Mouse (Mus musculus) gastrocnemius, adult 18-20 months (tissue): ENCODE results near the gene Atp6v1b1. TPM values are rescaled to one million over a fixed set of nuclear protein-coding genes. Genes with fewer than 3 reads are reported as not detected.

ENCODE experiments used
- DNase-seq: peaks from one replicate; pipeline ENCODE4 v3.0.0; 2021; ENCODE audit warnings: low spot score
- total RNA-seq, 2 experiments: library from RNA; stranded (reverse); gene quantifications; 2 replicates each; pipeline ENCODE4 v1.2.3; 2021

Gene Atp6v1b1
- total RNA-seq, 2 experiments from 2014 or later, result not detected

DNA sequence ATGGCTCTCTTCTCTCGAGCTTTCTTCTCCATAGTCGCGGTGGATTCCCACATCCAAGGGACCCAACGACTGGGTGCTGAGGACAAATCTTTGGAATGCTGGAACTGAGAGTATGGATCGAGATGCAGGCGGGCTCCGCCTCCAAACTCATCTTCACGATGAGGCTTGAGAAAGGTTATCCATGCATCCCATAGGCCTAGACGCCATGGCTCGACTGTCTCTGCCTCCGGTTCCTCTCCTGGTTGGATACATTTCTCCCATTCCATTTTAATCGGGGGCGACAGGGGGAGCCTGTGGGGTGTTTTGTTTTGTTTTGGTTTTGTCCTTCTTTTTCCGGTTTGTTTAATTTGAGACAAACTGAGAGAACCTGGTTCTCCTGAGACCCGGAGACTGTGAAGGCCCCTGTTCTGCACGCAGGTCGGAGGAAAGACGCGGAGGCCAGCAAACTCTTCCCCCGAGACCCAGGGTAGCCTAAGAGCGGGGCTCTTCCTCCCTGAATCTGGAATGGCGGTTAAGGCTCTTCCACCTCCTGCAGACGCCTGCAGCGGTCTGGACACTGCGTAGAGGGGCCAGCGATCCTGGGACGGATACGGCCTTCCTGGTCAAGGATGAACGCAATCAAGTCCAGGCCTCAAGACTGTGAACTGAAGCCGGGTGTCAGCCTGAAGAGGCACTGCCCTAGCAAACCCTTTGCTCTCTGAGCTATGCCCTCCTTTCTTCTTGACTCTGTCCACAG lies 27.2 kb upstream of the Atp6v1b1 start:
- no peak for DNase-seq

DNA sequence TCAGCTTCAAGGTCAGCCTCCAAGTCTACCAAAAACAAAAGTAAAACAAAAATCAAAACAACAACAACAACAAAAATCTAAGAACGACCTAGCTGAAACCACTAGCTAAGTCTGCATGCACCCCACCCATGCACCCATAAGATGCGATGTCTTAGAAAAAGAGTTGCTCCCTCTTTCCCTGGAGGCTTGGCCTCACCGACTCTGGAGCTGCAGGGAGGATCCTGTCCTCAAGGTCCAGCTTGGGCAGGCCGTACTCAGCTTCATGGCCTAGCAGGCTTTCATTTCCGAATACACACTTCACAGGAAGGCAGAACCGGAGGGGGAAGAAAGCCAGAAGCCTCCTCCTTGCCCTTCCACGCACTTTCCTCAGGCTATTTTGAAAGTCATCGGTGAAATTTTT lies 25.8 kb upstream of the Atp6v1b1 start:
- no peak for DNase-seq

DNA sequence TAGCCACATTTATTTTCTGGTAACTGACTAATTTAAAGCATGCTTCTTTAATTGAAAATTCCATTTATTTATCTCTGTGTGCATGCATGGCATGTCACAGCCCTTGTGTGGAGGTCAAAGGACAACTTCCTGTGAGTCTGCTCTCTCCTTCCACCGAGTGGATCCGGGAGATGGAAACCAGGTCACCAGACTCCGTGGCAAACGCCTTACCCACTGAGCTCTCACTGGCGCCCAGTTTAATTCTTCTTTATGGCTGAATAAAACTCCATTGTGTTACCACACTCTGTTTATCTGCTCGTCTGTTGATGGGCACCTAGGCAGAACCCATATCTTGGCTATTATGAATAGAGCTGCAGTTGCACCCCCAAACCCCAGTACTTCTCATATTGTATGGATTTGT lies 20.3 kb upstream of the Atp6v1b1 start:
- no peak for DNase-seq

DNA sequence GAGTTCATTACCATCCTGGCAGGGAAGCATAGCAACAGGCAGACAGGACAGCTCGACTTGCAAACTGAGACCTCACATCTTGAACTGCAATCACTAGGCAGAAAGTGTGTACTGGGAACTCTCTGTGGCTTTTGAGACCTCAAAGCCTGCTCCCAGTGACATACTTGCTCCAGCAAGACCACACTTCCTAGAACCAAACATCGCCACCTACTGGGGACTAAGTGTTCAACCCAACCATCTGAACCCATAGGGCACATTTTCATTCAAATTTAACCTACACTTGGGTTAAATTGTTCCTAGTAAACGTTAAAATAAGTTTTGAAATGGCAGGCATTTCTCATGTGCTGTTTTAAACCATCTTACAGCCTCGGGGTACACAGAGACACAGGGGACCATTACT lies 15.6 kb upstream of the Atp6v1b1 start:
- no peak for DNase-seq

DNA sequence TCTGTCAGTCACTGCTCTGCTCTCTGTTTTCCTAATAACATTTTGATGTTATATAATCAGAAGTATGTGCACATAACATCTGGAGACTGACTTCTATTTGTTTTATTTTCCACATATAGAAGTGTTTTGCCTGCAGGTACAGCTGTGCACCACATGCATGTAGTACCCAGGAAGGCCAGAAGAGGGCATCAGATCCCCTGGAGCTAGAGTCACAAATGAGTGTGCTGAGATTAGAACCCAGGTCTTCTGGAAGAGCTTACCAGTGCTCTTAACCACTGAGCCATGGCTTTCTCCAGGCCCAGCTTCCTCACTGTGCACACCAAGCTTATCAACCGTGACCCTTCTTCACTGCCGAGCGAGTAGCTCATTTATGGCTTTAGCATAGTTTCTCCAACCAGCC lies 14.3 kb upstream of the Atp6v1b1 start:
- no peak for DNase-seq

GRCm38 (mm10) chr6:83729350-83729970 lies 13.3 kb upstream of the Atp6v1b1 start:
- no peak for DNase-seq

DNA sequence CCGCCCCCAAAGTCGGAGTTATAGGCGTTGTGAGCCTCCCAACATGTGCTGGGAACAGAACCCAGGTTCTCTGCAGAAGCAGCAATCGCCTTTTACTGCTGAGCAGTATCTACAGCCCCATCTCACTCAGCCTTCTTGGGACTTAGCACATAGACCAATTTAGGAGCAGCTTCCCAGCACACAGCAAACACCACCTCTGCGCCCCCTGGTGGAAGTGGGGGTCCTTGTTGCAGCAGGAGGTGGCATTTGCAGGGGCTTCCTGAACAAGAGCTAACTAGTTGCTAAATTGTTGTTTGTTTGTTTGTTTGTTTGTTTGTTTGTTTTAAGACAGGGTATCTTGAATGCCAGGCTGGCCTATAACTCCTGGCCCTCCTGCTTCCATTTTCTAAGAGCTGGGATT lies 11.7 kb upstream of the Atp6v1b1 start:
- DNase-seq, result peak; percentile 68

DNA sequence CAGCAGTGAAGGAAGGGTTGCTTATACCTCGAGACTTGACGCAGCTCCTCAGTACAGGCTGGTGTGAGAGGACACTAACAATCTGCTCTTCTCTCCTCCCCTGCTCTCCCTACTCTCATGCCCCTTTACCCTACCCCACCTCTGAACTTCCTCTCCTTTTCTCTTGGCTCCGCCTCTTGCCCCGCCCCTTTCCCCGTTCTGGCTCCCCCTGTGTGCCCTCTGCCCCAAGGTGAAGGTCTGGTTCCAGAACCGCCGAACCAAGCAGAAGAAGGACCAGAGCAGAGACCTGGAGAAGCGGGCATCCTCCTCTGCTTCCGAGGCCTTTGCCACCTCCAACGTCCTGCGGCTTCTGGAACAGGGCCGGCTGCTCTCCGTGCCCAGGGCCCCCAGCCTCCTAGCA lies 5.5 kb upstream of the Atp6v1b1 start:
- no peak for DNase-seq

DNA sequence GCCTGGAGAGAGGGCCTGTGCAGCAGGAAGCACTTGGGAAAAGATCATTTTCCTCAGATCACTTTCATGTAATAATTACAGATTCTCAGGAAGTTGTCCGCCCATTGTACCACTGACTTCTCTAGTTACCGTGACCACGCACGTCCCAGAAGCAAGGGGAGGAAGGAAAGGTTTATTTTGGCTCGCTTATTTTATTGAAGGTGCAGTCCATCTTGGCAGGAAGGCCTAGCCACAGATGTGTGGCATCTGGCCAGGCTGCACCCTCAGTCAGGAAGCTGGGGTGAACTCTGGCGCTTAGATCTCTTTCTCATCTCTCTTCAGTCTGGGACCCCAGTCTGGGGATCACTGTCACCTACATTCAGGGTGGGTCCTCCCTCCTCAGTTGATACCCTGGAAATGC lies 4.2 kb upstream of the Atp6v1b1 start:
- DNase-seq, result no peak

DNA sequence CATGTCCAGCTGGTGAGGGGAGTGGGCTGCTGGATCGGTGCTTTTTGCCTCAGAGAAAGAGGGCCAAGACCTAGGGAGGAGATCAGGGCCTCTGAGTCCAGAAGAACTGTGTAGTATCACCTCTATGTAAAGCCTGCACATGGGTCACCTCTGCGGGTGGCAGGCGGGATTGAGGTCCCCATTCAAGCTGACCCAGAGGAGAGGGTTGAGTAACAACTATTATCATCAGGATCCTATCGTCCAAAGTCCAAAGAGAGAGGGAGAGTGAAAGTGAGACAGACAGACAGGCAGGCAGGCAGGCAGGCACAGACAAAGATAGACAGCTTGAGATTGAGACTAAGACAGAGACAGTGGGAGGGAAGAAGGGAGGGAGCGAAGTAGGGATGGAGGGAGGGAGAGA lies 422 bp downstream of the Atp6v1b1 start:
- no peak for DNase-seq

GRCm38 (mm10) chr6:83744126-83744525 lies 1.3 kb downstream of the Atp6v1b1 start:
- no peak for DNase-seq

DNA sequence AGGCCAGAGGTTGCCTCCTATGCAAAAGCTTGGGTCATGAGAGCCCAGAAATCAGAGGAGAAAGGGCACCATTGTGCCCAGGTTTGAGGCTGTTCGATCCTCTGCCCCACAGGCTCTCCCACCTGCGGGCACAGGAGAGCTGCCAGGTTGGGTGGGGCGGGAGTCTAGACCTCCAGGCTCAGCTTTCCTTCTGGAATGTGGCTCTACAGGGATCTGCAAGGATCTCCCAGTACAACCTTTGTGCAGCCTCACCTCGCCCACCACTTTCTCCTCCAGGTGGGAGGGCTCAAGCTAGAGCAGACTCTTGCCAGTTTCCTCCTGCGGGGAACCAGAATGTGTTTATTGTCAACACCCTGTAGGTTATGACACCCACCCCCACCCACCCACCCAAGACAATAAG lies 1.8 kb downstream of the Atp6v1b1 start:
- no peak for DNase-seq

DNA sequence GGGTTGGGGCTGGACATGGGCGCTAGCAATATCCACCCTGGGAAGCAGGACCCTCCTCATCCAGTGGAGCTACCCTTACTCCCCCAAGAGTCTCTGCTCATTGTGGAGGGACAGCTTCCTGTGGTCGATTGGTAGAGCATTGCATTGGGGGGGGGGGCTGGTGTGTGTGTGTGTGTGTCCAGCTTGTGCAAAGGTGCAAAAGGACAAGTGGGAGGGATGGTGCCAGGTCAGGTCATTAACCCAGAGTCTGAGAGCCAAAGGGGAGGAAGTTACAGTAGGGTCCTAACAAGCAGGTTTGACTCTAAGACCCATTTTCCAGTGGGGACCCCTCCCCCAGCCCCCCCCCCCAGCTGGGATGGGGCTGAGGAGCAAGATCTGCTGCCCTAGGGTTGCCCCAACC lies 2.7 kb downstream of the Atp6v1b1 start:
- no peak for DNase-seq

DNA sequence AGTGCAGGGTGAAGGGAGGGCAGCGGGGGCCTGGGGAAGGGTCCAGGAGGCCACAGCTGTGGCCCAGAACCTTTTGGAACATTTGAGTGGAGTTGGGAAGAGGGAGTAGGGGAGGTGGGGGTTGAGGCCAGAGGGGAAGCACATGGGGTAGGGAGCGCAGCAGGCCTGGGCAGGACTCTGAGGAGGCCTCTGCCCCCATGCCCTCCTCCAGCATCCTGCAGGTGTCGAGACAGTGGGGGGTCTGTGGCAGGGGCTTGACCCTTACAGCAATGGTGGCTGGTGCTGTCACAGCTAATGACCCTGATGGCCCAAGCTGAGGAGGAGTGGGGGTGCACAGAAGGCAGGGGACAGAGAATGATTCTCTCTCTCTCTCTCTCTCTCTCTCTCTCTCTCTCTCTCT lies 6.5 kb downstream of the Atp6v1b1 start:
- no peak for DNase-seq

- DNase-seq, result peak; percentile 58
These were observed 7.4 kb downstream of the Atp6v1b1 start for GRCm38 (mm10) chr6:83750171-83750684.

- no peak for DNase-seq
These were observed 13.3 kb downstream of the Atp6v1b1 start for GRCm38 (mm10) chr6:83756051-83756450.

DNA sequence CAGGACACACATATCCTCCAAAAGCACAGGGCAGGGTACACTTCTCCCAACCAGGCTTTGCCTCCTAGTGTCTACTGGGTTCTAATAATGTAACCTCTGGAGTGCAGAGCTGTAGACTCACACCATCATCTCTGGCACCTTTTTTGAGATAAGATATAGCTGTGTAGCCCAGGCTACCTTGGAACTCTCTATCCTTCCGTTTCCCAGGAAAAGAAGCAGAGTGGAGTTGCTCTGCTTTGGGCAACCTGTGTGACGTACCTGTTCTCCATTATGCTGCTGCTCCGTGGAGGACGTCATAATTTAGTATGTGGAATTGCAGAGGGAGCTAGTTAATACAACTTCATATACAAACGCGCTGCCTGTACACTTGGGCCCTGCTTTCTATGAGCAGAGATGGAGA lies 19.6 kb downstream of the Atp6v1b1 start, which contains the start of gene Ankrd53:
TSS of gene Ankrd53 (plus strand) at position 301 of the 400 bp plus-strand sequence.
- DNase-seq, result no peak

DNA sequence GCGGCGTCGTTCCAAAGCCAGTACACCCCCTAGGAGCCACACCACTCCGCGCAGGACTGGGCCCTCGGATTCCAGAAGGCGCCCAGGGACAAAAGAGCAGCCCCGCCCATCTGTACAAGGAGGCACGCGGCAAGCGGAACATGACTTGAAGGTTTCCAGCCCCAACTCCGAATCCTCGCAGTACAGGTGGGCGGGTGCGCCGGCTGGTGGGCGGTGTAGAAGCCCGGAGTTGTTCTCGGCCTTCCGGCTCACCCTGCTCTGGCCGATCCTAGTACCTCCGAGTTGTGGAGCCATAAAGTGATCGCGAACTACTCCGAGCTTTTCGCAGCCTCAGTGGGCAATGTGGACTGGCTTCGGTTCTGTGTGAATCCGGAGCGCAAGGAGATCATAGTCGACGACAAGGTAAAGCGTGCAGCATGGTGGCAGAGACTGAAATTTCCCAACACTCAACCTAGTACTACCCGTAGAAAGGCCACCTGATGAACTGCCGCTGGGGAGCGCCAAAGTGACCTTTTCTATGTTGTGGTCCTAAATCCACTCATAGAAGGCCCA lies 20.2 kb downstream of the Atp6v1b1 start:
- DNase-seq, result no peak

DNA sequence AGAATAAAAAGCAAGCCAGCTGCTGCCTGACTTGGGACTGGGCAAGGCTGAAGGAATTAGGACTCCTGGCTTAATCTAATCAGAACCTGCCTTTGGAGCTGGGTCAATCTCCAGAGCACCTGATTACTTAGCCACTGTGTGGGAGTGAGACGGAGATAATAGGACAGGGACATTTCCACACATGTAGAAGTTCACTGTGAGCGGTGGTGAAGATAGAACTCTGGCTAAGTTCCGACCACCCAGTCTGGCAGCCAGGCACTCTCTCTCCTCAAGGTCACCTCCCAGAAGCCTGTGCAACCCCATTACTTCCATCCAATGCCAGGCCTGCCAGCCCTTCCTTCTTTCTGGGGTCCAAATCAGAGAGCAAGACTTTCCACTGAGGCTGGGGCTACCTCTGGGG lies 24.2 kb downstream of the Atp6v1b1 start:
- no peak for DNase-seq

DNA sequence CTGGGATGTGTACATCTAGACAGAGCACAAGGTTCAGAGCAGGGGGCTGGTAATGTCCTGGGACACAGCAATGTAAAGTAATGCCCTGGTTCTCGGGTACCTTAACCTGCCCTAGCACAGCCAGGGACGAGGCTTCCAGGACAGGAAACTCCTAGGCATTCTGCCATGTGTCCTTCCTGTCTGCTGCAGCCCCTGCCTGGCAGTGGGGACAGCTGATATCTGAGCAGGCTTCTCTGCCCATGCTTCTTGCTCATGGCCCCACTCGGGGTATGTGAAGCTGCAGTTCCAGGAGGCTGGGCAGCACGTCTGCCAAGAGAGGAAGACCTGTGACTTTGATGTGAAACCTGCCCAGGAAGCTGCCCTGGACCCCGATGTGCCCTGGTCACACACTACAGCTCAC lies 25.7 kb downstream of the Atp6v1b1 start:
- DNase-seq, result peak; percentile 14

DNA sequence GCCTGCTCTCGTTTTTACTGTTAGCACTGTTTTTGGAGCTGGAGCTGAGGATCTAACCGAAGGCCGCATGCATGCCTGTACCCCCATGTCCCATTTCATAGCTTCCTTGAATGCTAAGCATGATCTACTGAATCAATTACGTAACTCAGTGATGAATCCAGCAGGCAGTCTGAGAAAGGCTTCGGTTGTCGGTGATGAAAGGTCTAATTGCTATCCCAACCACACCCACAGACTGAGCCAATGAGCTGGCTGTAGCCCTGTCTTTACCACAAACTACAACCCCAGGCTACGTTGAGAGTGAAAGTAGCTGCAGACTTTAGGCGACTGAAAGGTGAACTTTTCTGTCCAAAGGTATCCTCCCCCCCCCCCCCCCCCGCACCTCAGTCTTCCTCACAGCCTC lies 31.3 kb downstream of the Atp6v1b1 start:
- no peak for DNase-seq

DNA sequence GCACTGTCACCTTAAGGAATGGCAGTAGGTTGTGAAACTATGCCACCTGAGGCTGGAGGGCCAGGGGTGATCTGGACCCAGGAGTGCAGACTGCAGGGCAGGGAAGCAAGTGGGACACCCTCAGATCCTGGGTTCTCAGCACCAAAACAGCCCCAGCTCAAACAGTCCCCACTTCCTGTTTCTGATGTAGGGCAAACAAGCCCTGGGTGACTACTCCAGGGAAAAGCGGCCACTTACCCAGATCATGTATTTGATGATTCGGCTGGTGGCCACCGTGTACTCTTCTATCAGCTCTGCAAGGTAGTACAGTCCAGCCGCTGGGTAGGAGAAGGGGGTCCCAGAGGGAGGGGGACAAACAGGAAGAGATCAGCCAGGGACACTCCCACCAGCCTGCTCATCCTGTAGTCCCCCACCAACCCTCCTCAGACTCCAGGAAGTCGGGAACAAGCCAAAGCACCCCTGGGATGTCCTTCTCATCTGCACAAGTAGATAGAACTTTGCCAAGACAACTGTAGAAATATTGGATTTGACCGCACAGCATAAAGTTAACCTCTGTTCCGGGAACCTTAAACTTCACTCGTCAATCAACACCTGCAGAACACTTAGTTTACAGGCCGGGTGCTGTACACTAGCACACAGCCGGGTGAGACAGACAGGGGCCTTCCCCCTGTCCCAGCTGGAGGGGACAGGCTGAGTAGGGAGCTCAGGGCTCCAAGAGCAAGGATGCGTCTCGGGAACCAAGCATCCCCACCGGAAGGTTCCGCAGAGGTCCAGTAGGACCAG lies 32.2 kb downstream of the Atp6v1b1 start:
- peak; percentile 19 for DNase-seq
